ENCODE assay signal across 8 mouse cellular contexts in the genomic region with DNA sequence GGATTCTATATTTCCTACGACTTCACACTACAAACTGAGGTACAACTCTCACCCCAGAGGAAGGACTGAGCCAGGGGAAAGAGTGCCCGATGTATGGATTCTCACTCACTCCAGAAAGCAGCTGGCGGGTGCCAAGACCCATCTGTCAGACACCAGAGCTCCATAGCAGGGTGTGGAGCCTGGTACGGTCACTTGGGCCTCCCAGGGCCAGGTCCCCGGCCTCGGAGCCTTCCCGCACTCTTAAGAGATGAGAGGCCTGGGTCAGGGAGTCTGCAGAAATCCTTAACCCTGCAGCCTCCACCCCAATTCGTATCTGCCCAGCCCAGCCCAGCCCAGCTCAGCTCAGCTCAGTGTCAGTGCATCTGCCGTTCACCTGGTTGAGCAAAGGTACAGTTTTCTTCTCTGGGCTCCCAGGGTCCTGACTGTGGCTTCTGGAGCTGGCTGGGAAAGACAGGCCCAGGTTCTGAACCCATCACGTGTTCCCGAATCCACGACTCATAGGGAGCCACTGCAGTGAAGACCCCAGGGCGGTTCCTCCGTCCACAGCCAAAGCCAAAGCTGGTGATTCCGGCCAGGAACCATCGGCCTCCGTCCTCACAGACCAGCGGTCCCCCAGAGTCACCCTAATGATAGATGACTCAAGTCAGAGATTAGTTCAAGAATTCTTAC. TPM values are rescaled to one million over a fixed set of nuclear protein-coding genes. Genes with fewer than 3 reads are reported as not detected.
DNase-seq lines count a peak whose midpoint lies in the region; ATAC-seq and TF ChIP-seq lines count a peak whose summit lies in the region.

No protein-coding gene starts in this region.

- TF ChIP-seq POLR2A in spleen, adult 2 months (IDR thresholded peaks at IDR 0.05; ENCODE audit: low read depth, low read length), result no peak
- no peak for TF ChIP-seq POLR2A in limb, embryonic 14.5 days (IDR thresholded peaks at IDR 0.05; ENCODE audit: borderline replicate concordance, extremely low read depth, insufficient read depth, insufficient read length)

- 77% methylated on average over 18 of the region's 18 CpGs for WGBS in spleen, adult 2 months
- WGBS in limb, embryonic 14.5 days, result 59% methylated on average over 18 of the region's 18 CpGs
- 52% methylated on average over 18 of the region's 18 CpGs for WGBS in stomach, embryonic 15.5 days

- no peaks in the 10 kb centered on the region for H3K36me3 ChIP-seq in spleen, adult 2 months (ENCODE audit: control insufficient read depth, insufficient read depth, low read length)
- H3K36me3 ChIP-seq in limb, embryonic 14.5 days (ENCODE audit: control insufficient read depth, insufficient read depth, low read length), result no peaks in the 10 kb centered on the region
- no peaks in the 10 kb centered on the region for H3K36me3 ChIP-seq in stomach, embryonic 15.5 days

- peak overlapping the region; percentile 75 for H3K9ac ChIP-seq in limb, embryonic 14.5 days (ENCODE audit: low read depth, low read length, severe bottlenecking)
- H3K9ac ChIP-seq in stomach, embryonic 15.5 days, result peak overlapping the region; percentile 67

- H3K27me3 ChIP-seq in spleen, adult 2 months (ENCODE audit: control insufficient read depth, insufficient read depth, low read length), result no peaks in the 10 kb centered on the region
- no peaks in the 10 kb centered on the region for H3K27me3 ChIP-seq in limb, embryonic 14.5 days (ENCODE audit: control insufficient read depth, insufficient read depth, low read length)
- H3K27me3 ChIP-seq in stomach, embryonic 15.5 days (replicated peaks), result no peaks in the 10 kb centered on the region

- DNase-seq in cerebellum, adult 9-11 months, result peak; percentile 43
- DNase-seq in cerebellum, adult 11-12 months, result no peak
- DNase-seq in spleen, adult 2 months (ENCODE audit: low read depth in 1 of 2, low spot score in 2 of 2), result no peak
- no peak for DNase-seq in spleen, postnatal 4 days (ENCODE audit: low spot score in 2 of 2)
- no peak for DNase-seq in limb, embryonic 14.5 days (ENCODE audit: low spot score)
- no peak for DNase-seq in urinary bladder, adult 18-20 months (ENCODE audit: low spot score in 2 of 2)
- DNase-seq in natural killer cell, adult 2 months (ENCODE audit: low spot score in 2 of 2), result no peak

- H3K9me3 ChIP-seq in limb, embryonic 14.5 days (ENCODE audit: control insufficient read depth, low read length), result no peaks in the 10 kb centered on the region
- H3K9me3 ChIP-seq in stomach, embryonic 15.5 days, result no peaks in the 10 kb centered on the region

- peak overlapping the region; percentile 63; the same call in 1 of the 2 replicates for H3K4me3 ChIP-seq in spleen, adult 2 months (ENCODE audit: extremely low read depth, insufficient read depth, insufficient read length)
- peak overlapping the region; percentile 76 for H3K4me3 ChIP-seq in limb, embryonic 14.5 days (replicated peaks; ENCODE audit: low read length)
- peak overlapping the region; percentile 65 for H3K4me3 ChIP-seq in stomach, embryonic 15.5 days (replicated peaks)

- H3K27ac ChIP-seq in spleen, adult 2 months (ENCODE audit: insufficient read depth, low read length), result no peak overlapping the region
- no peak overlapping the region for H3K27ac ChIP-seq in limb, embryonic 14.5 days (replicated peaks; ENCODE audit: low read depth, low read length)
- H3K27ac ChIP-seq in stomach, embryonic 15.5 days, result peak overlapping the region; percentile 85; the same call in 1 of the 2 replicates

- ATAC-seq in limb, embryonic 14.5 days (ENCODE audit: low FRiP score, low read depth), result no peak
- no peak for ATAC-seq in stomach, embryonic 15.5 days (ENCODE audit: insufficient read depth, low FRiP score, low read depth)

- peaks cover 3% of the 10 kb centered on the region; the same call in 1 of the 2 replicates for H3K4me1 ChIP-seq in spleen, adult 2 months (ENCODE audit: control insufficient read depth, insufficient read depth, insufficient read length)
- 0 out of 2 replicates have a peak, but pooled peaks cover 8% of the 10 kb centered on the region for H3K4me1 ChIP-seq in limb, embryonic 14.5 days (ENCODE audit: control insufficient read depth, insufficient read depth, low read length)
- peaks cover 26% of the 10 kb centered on the region for H3K4me1 ChIP-seq in stomach, embryonic 15.5 days

- peak overlapping the region; percentile 94 for H3K4me2 ChIP-seq in limb, embryonic 14.5 days (replicated peaks; ENCODE audit: low read depth, low read length, severe bottlenecking)
- H3K4me2 ChIP-seq in stomach, embryonic 15.5 days, result peak overlapping the region; percentile 96

- TF ChIP-seq CTCF in spleen, adult 2 months (IDR thresholded peaks at IDR 0.05; ENCODE audit: extremely low read depth, insufficient read depth, insufficient read length, insufficient replicate concordance), result no peak

RNA-seq across cellular contexts. Expression of a gene that starts 6.4 kb away (rescaled TPM):
- 3.7 and 4.2 TPM in 2 replicates for polyA plus RNA-seq in spleen, adult 2 months (2012; rRNA removed)
- 6.3 and 7.0 TPM in 2 replicates for polyA plus RNA-seq in limb, embryonic 14.5 days (2012; rRNA removed)
- 6.2 and 7.0 TPM in 2 replicates for polyA plus RNA-seq in limb, embryonic 14.5 days (2014; fragmentation: Nextera tagmentation; extraction: Ambion mirVana)
- 61.2 and 70.2 TPM in 2 replicates for polyA plus RNA-seq in stomach, embryonic 15.5 days (2015; fragmentation: Nextera tagmentation; extraction: Ambion mirVana)

RNA-seq across cellular contexts. Expression of a gene that starts 10.2 kb away (rescaled TPM):
- 4.4 and 6.0 TPM in 2 replicates for polyA plus RNA-seq in spleen, adult 2 months (2012; rRNA removed)
- polyA plus RNA-seq in limb, embryonic 14.5 days (2012; rRNA removed), result 14.5 and 16.9 TPM in 2 replicates
- 11.7 and 14.1 TPM in 2 replicates for polyA plus RNA-seq in limb, embryonic 14.5 days (2014; fragmentation: Nextera tagmentation; extraction: Ambion mirVana)
- polyA plus RNA-seq in stomach, embryonic 15.5 days (2015; fragmentation: Nextera tagmentation; extraction: Ambion mirVana), result 10.8 and 10.9 TPM in 2 replicates

RNA-seq across cellular contexts. Expression of a gene that starts 24.0 kb away (rescaled TPM):
- 11.3 and 12.2 TPM in 2 replicates for polyA plus RNA-seq in spleen, adult 2 months (2012; rRNA removed)
- polyA plus RNA-seq in limb, embryonic 14.5 days (2012; rRNA removed), result 35.2 and 43.4 TPM in 2 replicates
- 39.1 and 45.4 TPM in 2 replicates for polyA plus RNA-seq in limb, embryonic 14.5 days (2014; fragmentation: Nextera tagmentation; extraction: Ambion mirVana)
- 35.0 and 35.6 TPM in 2 replicates for polyA plus RNA-seq in stomach, embryonic 15.5 days (2015; fragmentation: Nextera tagmentation; extraction: Ambion mirVana)

RNA-seq across cellular contexts. Expression of a gene that starts 30.9 kb away (rescaled TPM):
- polyA plus RNA-seq in spleen, adult 2 months (2012; rRNA removed), result 239 and 285 TPM in 2 replicates
- 919 and 999 TPM in 2 replicates for polyA plus RNA-seq in limb, embryonic 14.5 days (2012; rRNA removed)
- polyA plus RNA-seq in limb, embryonic 14.5 days (2014; fragmentation: Nextera tagmentation; extraction: Ambion mirVana), result 60.9 and 68.7 TPM in 2 replicates
- polyA plus RNA-seq in stomach, embryonic 15.5 days (2015; fragmentation: Nextera tagmentation; extraction: Ambion mirVana), result 367 and 393 TPM in 2 replicates

RNA-seq across cellular contexts. Expression of a gene that starts 32.5 kb away (rescaled TPM):
- polyA plus RNA-seq in spleen, adult 2 months (2012; rRNA removed), result 59.9 and 70.8 TPM in 2 replicates
- polyA plus RNA-seq in limb, embryonic 14.5 days (2012; rRNA removed), result 67.0 and 94.6 TPM in 2 replicates
- 116 and 122 TPM in 2 replicates for polyA plus RNA-seq in limb, embryonic 14.5 days (2014; fragmentation: Nextera tagmentation; extraction: Ambion mirVana)
- polyA plus RNA-seq in stomach, embryonic 15.5 days (2015; fragmentation: Nextera tagmentation; extraction: Ambion mirVana), result 145 and 157 TPM in 2 replicates
